Mouse (Mus musculus): ENCODE measurements around the gene Dnajb6.

- TF ChIP-seq EP300 (IDR thresholded peaks at IDR 0.05; ENCODE audit: low read depth) (no peak), CTCF (IDR thresholded peaks at IDR 0.05; ENCODE audit: low read depth) (no peak)
These were observed 126.9 kb downstream of the Dnajb6 start for GRCm38 (mm10) chr5:29862388-29862787.
